Mouse (Mus musculus): ENCODE data around the gene Fthl17b. TPM values are rescaled to one million over a fixed set of nuclear protein-coding genes. Genes with fewer than 3 reads are reported as not detected.
"Not testable (repeated sequence)": the region's sequence is repeated elsewhere in the genome, so short reads cannot be mapped to it uniquely, and the experiment has no call there.

Gene Fthl17b
- polyA plus RNA-seq (2015; fragmentation: Nextera tagmentation; extraction: Ambion mirVana) = not detected in 2 replicates

DNA sequence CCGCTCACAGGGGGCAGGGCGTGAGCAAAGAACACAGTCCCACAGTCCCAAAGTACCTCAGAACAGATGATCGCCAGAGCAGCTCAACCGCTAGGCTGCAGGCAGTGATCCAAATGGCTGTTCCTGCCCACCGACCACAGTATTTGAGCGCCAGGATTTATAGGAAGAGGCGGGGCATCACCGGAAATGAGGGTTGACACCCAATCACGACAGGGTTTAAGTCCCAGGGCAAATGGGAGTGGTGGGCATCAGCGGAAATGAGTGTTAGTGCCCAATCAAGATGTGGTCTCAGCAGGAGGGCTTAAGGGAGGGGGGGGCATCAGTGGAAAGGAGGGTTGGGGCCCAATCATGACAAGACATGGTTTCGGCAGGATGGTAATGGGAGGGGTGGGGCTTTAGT is at the start of gene Fthl17b:
Gene Fthl17b, minus strand, starts transcription at position 101 of the 400 bp plus-strand sequence.
- not testable (repeated sequence) for ATAC-seq (ENCODE audit: low FRiP score); H3K4me1 ChIP-seq (replicated peaks); H3K9me3 ChIP-seq; H3K4me2 ChIP-seq; H3K36me3 ChIP-seq; H3K4me3 ChIP-seq; H3K9ac ChIP-seq; H3K27me3 ChIP-seq; H3K27ac ChIP-seq
- 93% methylated on average over 5 of the region's 11 CpGs for WGBS

DNA sequence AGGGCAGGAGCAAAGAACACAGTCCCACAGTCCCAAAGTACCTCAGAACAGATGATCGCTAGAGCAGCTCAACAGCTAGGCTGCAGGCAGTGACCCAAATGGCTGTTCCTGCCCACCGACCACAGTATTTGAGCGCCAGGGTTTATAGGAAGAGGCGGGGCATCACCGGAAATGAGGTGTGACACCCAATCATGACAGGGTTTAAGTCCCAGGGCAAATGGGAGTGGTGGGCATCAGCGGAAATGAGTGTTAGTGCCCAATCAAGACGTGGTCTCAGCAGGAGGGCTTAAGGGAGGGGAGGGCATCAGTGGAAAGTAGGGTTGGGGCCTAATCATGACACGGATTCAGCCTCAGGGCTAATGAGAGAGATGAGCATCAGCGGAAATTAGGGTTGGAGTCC is 23.9 kb upstream of the Fthl17b start, which contains the start of gene Fthl17d:
Gene Fthl17d, minus strand, starts transcription at position 101 of the 400 bp plus-strand sequence.
- H3K9ac ChIP-seq; H3K9me3 ChIP-seq; H3K27me3 ChIP-seq; H3K4me1 ChIP-seq (replicated peaks); H3K4me2 ChIP-seq; H3K4me3 ChIP-seq; H3K36me3 ChIP-seq; H3K27ac ChIP-seq; ATAC-seq (ENCODE audit: low FRiP score): not testable (repeated sequence)
- no CpG with 5 or more reads among the region's 9 CpGs for WGBS

DNA sequence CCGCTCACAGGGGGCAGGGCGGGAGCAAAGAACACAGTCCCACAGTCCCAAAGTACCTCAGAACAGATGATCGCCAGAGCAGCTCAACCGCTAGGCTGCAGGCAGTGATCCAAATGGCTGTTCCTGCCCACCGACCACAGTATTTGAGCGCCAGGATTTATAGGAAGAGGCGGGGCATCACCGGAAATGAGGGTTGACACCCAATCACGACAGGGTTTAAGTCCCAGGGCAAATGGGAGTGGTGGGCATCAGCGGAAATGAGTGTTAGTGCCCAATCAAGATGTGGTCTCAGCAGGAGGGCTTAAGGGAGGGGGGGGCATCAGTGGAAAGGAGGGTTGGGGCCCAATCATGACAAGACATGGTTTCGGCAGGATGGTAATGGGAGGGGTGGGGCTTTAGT is 13.7 kb upstream of the Fthl17b start, which contains the start of gene Fthl17c:
Gene Fthl17c, minus strand, starts transcription at position 101 of the 400 bp plus-strand sequence.
- not testable (repeated sequence) for H3K36me3 ChIP-seq; H3K9ac ChIP-seq; H3K4me3 ChIP-seq; H3K27ac ChIP-seq; H3K4me2 ChIP-seq; H3K4me1 ChIP-seq (replicated peaks); ATAC-seq (ENCODE audit: low FRiP score); H3K27me3 ChIP-seq; H3K9me3 ChIP-seq
- no CpG with 5 or more reads among the region's 11 CpGs for WGBS

GRCm38 (mm10) chrX:8964618-8965017 is 1.8 kb upstream of the Fthl17b start:
- not testable (repeated sequence) for H3K9ac ChIP-seq; H3K36me3 ChIP-seq; H3K4me3 ChIP-seq; H3K4me1 ChIP-seq (replicated peaks); ATAC-seq (ENCODE audit: low FRiP score); H3K27ac ChIP-seq; H3K27me3 ChIP-seq; H3K4me2 ChIP-seq; H3K9me3 ChIP-seq
- 47% methylated on average over 4 of the region's 4 CpGs for WGBS

DNA sequence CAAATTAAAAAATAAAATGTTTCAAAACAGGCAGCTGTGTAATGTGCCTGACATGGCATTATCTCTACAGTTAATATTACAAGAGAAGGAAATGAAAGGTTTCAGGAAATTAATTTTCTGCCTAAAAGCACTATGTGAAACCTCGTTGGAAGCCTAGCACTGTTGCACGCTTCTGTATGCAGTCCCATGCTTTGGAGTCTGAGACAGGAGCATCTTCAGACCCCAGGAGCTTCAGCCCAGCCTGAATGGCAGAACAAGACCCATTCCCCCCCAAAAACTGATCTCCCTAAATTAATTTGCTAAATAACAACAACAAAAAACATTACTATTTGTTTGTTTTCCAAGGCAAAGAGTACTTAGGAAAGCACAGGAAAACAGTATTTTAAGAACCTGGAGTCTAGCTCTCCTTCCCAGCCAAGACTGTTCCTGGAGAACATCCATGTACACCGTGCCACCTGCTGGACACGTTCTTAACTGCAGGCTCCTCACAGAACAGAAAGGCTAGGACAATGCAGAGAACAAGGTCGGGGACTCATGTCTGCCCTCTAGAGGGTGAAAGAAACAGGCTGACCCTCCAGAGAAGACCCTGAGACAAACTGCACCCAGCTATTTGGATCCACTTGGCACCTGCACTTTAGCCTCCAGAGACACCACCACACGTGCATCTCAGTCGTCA is 14.5 kb downstream of the Fthl17b start:
- not testable (repeated sequence) for H3K27ac ChIP-seq; H3K9ac ChIP-seq; H3K4me2 ChIP-seq; H3K9me3 ChIP-seq; H3K4me3 ChIP-seq; H3K27me3 ChIP-seq; H3K4me1 ChIP-seq (replicated peaks); H3K36me3 ChIP-seq
- ATAC-seq (ENCODE audit: low FRiP score) = peak; percentile 92
- 18% methylated on average over 7 of the region's 7 CpGs for WGBS

- WGBS = 75% methylated on average over 8 of the region's 8 CpGs
- H3K4me3 ChIP-seq = no peak overlapping the region
- no peaks in the 10 kb centered on the region for H3K4me1 ChIP-seq (replicated peaks)
- H3K27me3 ChIP-seq = no peaks in the 10 kb centered on the region
- ATAC-seq (ENCODE audit: low FRiP score) = no peak
- H3K9me3 ChIP-seq = no peaks in the 10 kb centered on the region
- no peaks in the 10 kb centered on the region for H3K36me3 ChIP-seq
- H3K4me2 ChIP-seq = no peak overlapping the region
- no peak overlapping the region for H3K9ac ChIP-seq
- no peak overlapping the region for H3K27ac ChIP-seq
These were observed 18.7 kb downstream of the Fthl17b start for GRCm38 (mm10) chrX:8944041-8944440.

DNA sequence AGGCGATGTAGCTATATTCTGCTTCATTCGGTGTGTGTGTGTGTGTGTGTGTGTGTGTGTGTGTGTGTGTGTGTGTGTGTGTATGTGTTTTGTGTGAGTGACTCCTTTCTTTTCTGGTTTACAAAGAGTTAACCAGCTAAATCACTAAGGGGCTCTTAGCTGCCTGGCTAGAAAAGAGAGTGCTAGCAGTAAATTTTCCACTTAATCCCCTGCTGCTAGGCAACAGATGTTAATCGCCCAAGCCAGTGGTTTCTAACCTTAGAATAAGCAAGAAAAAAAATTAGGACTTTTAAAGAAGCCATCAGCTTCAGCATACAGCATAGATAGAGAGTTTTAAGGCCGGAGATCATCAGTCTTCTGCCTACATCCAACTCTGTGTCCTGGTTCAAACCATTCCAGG is 35.5 kb downstream of the Fthl17b start:
- no peak overlapping the region for H3K9ac ChIP-seq
- 29% methylated on average over 4 of the region's 4 CpGs for WGBS
- no peak overlapping the region for H3K4me2 ChIP-seq
- H3K27me3 ChIP-seq = no peaks in the 10 kb centered on the region
- no peaks in the 10 kb centered on the region for H3K9me3 ChIP-seq
- no peak for ATAC-seq (ENCODE audit: low FRiP score)
- no peak overlapping the region for H3K27ac ChIP-seq
- no peaks in the 10 kb centered on the region for H3K4me1 ChIP-seq (replicated peaks)
- no peaks in the 10 kb centered on the region for H3K36me3 ChIP-seq
- H3K4me3 ChIP-seq = no peak overlapping the region

DNA sequence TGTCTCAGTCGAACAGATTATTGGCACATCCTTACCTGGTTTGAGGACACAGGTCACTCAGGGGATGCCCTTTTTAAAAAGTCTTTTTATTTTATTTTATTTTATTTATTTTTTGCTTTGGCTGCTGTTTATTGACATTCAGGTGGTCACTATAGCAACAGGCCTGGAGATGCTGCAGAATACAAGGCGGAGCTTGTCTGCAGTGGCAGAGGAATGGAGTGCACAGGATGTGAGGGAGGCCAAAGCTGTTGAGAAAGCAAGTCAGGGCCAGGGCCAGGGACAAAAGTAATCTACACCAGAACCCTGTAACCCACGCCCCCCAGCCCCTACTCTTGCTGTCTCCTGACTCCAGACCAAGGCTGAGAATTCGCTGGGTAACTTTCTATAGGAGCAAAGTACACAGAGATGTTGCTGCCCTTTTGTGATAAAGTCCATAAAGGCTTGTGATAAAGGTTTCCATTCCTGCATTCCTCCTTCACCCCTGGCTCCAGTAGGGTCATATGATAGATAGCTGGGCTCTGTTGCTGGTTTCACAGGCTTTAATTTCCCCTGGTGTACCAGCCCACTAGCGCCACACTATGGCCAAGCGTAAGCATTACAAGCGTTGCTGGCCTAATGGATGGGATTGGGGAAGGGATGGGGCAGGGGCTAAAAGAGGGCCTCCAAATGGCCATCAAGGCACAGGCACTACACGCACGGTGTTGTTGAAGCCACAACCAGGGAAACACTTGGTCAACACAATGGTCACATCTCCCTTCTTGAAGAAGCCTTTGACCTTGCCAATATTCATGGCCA is 40.8 kb downstream of the Fthl17b start:
- Histone ChIP-seq H3K9me3 (no peaks in the 10 kb centered on the region), H3K4me2 (no peak overlapping the region), H3K27me3 (no peaks in the 10 kb centered on the region), H3K4me3 (no peak overlapping the region), H3K4me1 (replicated peaks) (no peaks in the 10 kb centered on the region), H3K36me3 (no peaks in the 10 kb centered on the region), H3K27ac (no peak overlapping the region), H3K9ac (no peak overlapping the region)
- ATAC-seq (ENCODE audit: low FRiP score) = peak; percentile 55; the same call in 1 of the 2 replicates
- WGBS = 54% methylated on average over 9 of the region's 9 CpGs

DNA sequence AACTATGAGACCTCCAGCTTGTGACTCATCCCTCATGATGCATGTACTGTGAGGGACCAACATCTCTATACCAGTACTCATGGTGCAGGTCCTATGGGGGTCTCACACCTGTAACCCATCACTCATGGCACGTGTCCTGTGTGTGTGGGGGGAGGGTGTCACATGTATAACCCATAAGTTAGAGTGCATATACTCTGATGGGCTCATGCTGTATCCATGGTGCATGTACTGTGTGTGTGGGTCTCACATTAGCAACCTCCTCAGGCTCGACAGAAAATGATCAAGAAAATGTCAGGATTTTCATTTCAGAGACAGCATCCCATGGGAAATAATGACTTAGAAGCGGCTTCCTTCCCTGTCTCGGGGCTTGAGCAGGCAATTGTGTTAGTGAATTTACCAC is 41.7 kb downstream of the Fthl17b start:
- peak; percentile 31; the same call in 1 of the 2 replicates for ATAC-seq (ENCODE audit: low FRiP score)
- H3K36me3 ChIP-seq = no peaks in the 10 kb centered on the region
- no peaks in the 10 kb centered on the region for H3K9me3 ChIP-seq
- H3K9ac ChIP-seq = no peak overlapping the region
- WGBS = 70% methylated on average over 4 of the region's 4 CpGs
- no peak overlapping the region for H3K4me2 ChIP-seq
- no peak overlapping the region for H3K4me3 ChIP-seq
- H3K27me3 ChIP-seq = no peaks in the 10 kb centered on the region
- H3K27ac ChIP-seq = no peak overlapping the region
- no peaks in the 10 kb centered on the region for H3K4me1 ChIP-seq (replicated peaks)

Other genes starting within 250 kb of the Fthl17b start
- not detected in 2 replicates for gene Ssx9, start 214.5 kb downstream of the Fthl17b start, polyA plus RNA-seq (2015; fragmentation: Nextera tagmentation; extraction: Ambion mirVana)
- not detected in 2 replicates for gene Ssxb5, start 159.3 kb downstream of the Fthl17b start, polyA plus RNA-seq (2015; fragmentation: Nextera tagmentation; extraction: Ambion mirVana)
- not detected in 2 replicates for gene Gm6592, start 119.0 kb downstream of the Fthl17b start, polyA plus RNA-seq (2015; fragmentation: Nextera tagmentation; extraction: Ambion mirVana)
- not detected in 2 replicates for gene Gm5751, start 88.7 kb downstream of the Fthl17b start, polyA plus RNA-seq (2015; fragmentation: Nextera tagmentation; extraction: Ambion mirVana)
- 19.4 and 20.4 TPM in 2 replicates for gene B630019K06Rik, start 70.6 kb downstream of the Fthl17b start, polyA plus RNA-seq (2015; fragmentation: Nextera tagmentation; extraction: Ambion mirVana)
- not detected in 2 replicates for gene Fthl17c, start 13.6 kb upstream of the Fthl17b start, polyA plus RNA-seq (2015; fragmentation: Nextera tagmentation; extraction: Ambion mirVana)
- not detected in 2 replicates for gene Fthl17d, start 23.8 kb upstream of the Fthl17b start, polyA plus RNA-seq (2015; fragmentation: Nextera tagmentation; extraction: Ambion mirVana)
- not detected in 2 replicates for gene Fthl17e, start 70.5 kb upstream of the Fthl17b start, polyA plus RNA-seq (2015; fragmentation: Nextera tagmentation; extraction: Ambion mirVana)
- not detected in 2 replicates for gene Fthl17f, start 100.0 kb upstream of the Fthl17b start, polyA plus RNA-seq (2015; fragmentation: Nextera tagmentation; extraction: Ambion mirVana)
- not detected in 2 replicates for gene 4930402K13Rik, start 141.6 kb upstream of the Fthl17b start, polyA plus RNA-seq (2015; fragmentation: Nextera tagmentation; extraction: Ambion mirVana)
- gene Lancl3, start 236.9 kb upstream of the Fthl17b start, polyA plus RNA-seq (2015; fragmentation: Nextera tagmentation; extraction: Ambion mirVana) = 3.6 and 4.0 TPM in 2 replicates